Comparison of ENCODE assay signal across 22 mouse cellular contexts in genomic region chr8:99184186-99184585, GRCm38 (mm10).
DNase-seq lines count a peak whose midpoint lies in the region; ATAC-seq and TF ChIP-seq lines count a peak whose summit lies in the region.
"Had no signal": no experiment of that assay in that cellular context is flagged by ENCODE, and none has a peak within 500 bp of the region (broad histone marks: within the 10 kb centered on the region; RNA-seq: fewer than 3 reads in every experiment).

No protein-coding gene starts in this region.

- DNase-seq in frontal cortex, postnatal 25 days (ENCODE audit: low spot score in 2 of 2): no peak
- no peak for DNase-seq in layer of hippocampus, adult 2 months (ENCODE audit: low spot score in 2 of 2)
- DNase-seq in layer of hippocampus, adult 9-11 months: no peak
- no peak for DNase-seq in lung, embryonic 14.5 days
- DNase-seq in lung, postnatal 0 days (ENCODE audit: low spot score): no peak
- peak; percentile 52 for DNase-seq in MEL (ENCODE audit: low read depth, low spot score)
- DNase-seq: adrenal gland, postnatal 10 days; B cell, adult 2 months; cerebellum, adult 11-12 months; cerebellum, adult 9-10 months; cerebellum, postnatal 25 days; gastrocnemius, adult 2 months; gastrocnemius, postnatal 25 days had no signal

- H3K9ac ChIP-seq in lung, embryonic 14.5 days: no peak overlapping the region
- no peak overlapping the region for H3K9ac ChIP-seq in lung, postnatal 0 days (replicated peaks; ENCODE audit: low read depth)
- no peak overlapping the region for H3K9ac ChIP-seq in MEL (ENCODE audit: control insufficient read depth, low read depth, low read length, poor library complexity, severe bottlenecking)
- H3K9ac ChIP-seq: embryonic facial prominence, embryonic 13.5 days; forebrain, embryonic 12.5 days; heart, embryonic 12.5 days; hindbrain, embryonic 15.5 days had no signal

- H3K9me3 ChIP-seq in lung, embryonic 14.5 days (ENCODE audit: low read depth, low read length): no peaks in the 10 kb centered on the region
- H3K9me3 ChIP-seq in lung, postnatal 0 days (ENCODE audit: low read length): no peaks in the 10 kb centered on the region
- no peaks in the 10 kb centered on the region for H3K9me3 ChIP-seq in MEL (replicated peaks; ENCODE audit: insufficient read depth, low read length)
- H3K9me3 ChIP-seq: embryonic facial prominence, embryonic 13.5 days; forebrain, embryonic 12.5 days; G1E; heart, embryonic 12.5 days; hindbrain, embryonic 10.5 days; hindbrain, embryonic 15.5 days had no signal

- peak; percentile 30 for TF ChIP-seq RAD21 in MEL (IDR thresholded peaks at IDR 0.05; ENCODE audit: low read depth, low read length)

- H3K4me1 ChIP-seq in lung, embryonic 14.5 days (ENCODE audit: insufficient read depth): no peaks in the 10 kb centered on the region
- no peaks in the 10 kb centered on the region for H3K4me1 ChIP-seq in lung, postnatal 0 days (ENCODE audit: insufficient read depth, low read depth, low read length)
- peaks cover 2 to 3% of the 10 kb centered on the region in 2 experiments; a peak in 1 of 4 replicates for H3K4me1 ChIP-seq in MEL (ENCODE audit: control insufficient read depth in 1 of 2, insufficient read depth in 2 of 2, low read length in 2 of 2)
- H3K4me1 ChIP-seq: embryonic facial prominence, embryonic 13.5 days; forebrain, embryonic 12.5 days; heart, embryonic 12.5 days; hindbrain, embryonic 10.5 days; hindbrain, embryonic 15.5 days had no signal

- no peak for TF ChIP-seq POLR2A in MEL (IDR thresholded peaks at IDR 0.05; ENCODE audit: control insufficient read depth in 1 of 2, insufficient read depth in 1 of 2, low read depth in 1 of 2, low read length in 2 of 2, poor library complexity in 1 of 2)

- H3K4me3 ChIP-seq in layer of hippocampus, adult 2 months: no peak overlapping the region
- H3K4me3 ChIP-seq in lung, embryonic 14.5 days (ENCODE audit: low read depth, low read length): no peak overlapping the region
- H3K4me3 ChIP-seq in lung, postnatal 0 days (ENCODE audit: low read depth, low read length): no peak overlapping the region
- H3K4me3 ChIP-seq in MEL (ENCODE audit: control insufficient read depth in 1 of 2, insufficient read depth in 1 of 2, low read depth in 2 of 2, low read length in 2 of 2): no peak overlapping the region
- H3K4me3 ChIP-seq: embryonic facial prominence, embryonic 13.5 days; forebrain, embryonic 12.5 days; gastrocnemius, adult 2 months; heart, embryonic 12.5 days; hindbrain, embryonic 10.5 days; hindbrain, embryonic 15.5 days had no signal

- H3K79me2 ChIP-seq in MEL (ENCODE audit: control insufficient read depth, insufficient read depth, low read length, poor library complexity): no peaks in the 10 kb centered on the region

- TF ChIP-seq EP300 in lung, postnatal 0 days (IDR thresholded peaks at IDR 0.05): no peak
- TF ChIP-seq EP300 in MEL (IDR thresholded peaks at IDR 0.05; ENCODE audit: low read depth in 1 of 2, low read length in 2 of 2): no peak

- no peaks in the 10 kb centered on the region for H3K27me3 ChIP-seq in lung, embryonic 14.5 days (ENCODE audit: insufficient read depth, low read length)
- no peaks in the 10 kb centered on the region for H3K27me3 ChIP-seq in lung, postnatal 0 days (replicated peaks; ENCODE audit: insufficient read depth, low read length)
- no peaks in the 10 kb centered on the region for H3K27me3 ChIP-seq in MEL (ENCODE audit: control insufficient read depth in 1 of 2, insufficient read depth in 2 of 2, low read length in 2 of 2)
- H3K27me3 ChIP-seq: embryonic facial prominence, embryonic 13.5 days; forebrain, embryonic 12.5 days; hindbrain, embryonic 15.5 days had no signal

- peak; percentile 83 for ATAC-seq in frontal cortex, adult (ENCODE audit: low TSS enrichment)
- no peak for ATAC-seq in lung, embryonic 14.5 days (ENCODE audit: insufficient read depth)
- no peak for ATAC-seq in lung, postnatal 0 days
- ATAC-seq: CD4-positive, CD25-positive, alpha-beta regulatory T cell, adult 4 months; forebrain, embryonic 16.5 days had no signal

- TF ChIP-seq CTCF in layer of hippocampus, adult 2 months (conservative IDR thresholded peaks at IDR 0.05): peak; percentile 42
- 0 out of 2 replicates have a peak, but pooled peaks have one; percentile 3 for TF ChIP-seq CTCF in lung, embryonic 14.5 days (IDR thresholded peaks at IDR 0.05; ENCODE audit: low read depth)
- no peak for TF ChIP-seq CTCF in lung, postnatal 0 days (IDR thresholded peaks at IDR 0.05)
- peak in 1 of 3 experiments; percentile 19; a peak in 2 of 6 replicates for TF ChIP-seq CTCF in MEL (IDR thresholded peaks at IDR 0.05 in 2 of 3, conservative IDR thresholded peaks at IDR 0.05 in 1 of 3; ENCODE audit: control insufficient read depth in 1 of 3, insufficient read depth in 1 of 3, low read depth in 2 of 3, low read length in 3 of 3, poor library complexity in 1 of 3, severe bottlenecking in 1 of 3)

- no peaks in the 10 kb centered on the region for H3K36me3 ChIP-seq in lung, embryonic 14.5 days (ENCODE audit: insufficient read depth)
- H3K36me3 ChIP-seq in lung, postnatal 0 days (ENCODE audit: insufficient read depth, low read length): no peaks in the 10 kb centered on the region
- peaks cover 0 to 14% of the 10 kb centered on the region in 2 experiments; a peak in 2 of 4 replicates for H3K36me3 ChIP-seq in MEL (ENCODE audit: control insufficient read depth in 1 of 2, insufficient read depth in 2 of 2, low read length in 2 of 2)
- H3K36me3 ChIP-seq: embryonic facial prominence, embryonic 13.5 days; forebrain, embryonic 12.5 days; G1E; heart, embryonic 12.5 days; hindbrain, embryonic 10.5 days; hindbrain, embryonic 15.5 days had no signal

- H3K4me2 ChIP-seq in lung, embryonic 14.5 days: no peak overlapping the region
- no peak overlapping the region for H3K4me2 ChIP-seq in lung, postnatal 0 days (replicated peaks; ENCODE audit: low read depth, low read length)
- H3K4me2 ChIP-seq: embryonic facial prominence, embryonic 13.5 days; forebrain, embryonic 12.5 days; heart, embryonic 12.5 days; hindbrain, embryonic 15.5 days had no signal

- no peak overlapping the region for H3K27ac ChIP-seq in layer of hippocampus, adult 2 months
- no peak overlapping the region for H3K27ac ChIP-seq in lung, embryonic 14.5 days (ENCODE audit: low read depth)
- no peak overlapping the region for H3K27ac ChIP-seq in lung, postnatal 0 days (ENCODE audit: low read length)
- H3K27ac ChIP-seq in MEL (ENCODE audit: control insufficient read depth, low read depth, low read length): no peak overlapping the region
- H3K27ac ChIP-seq: embryonic facial prominence, embryonic 13.5 days; forebrain, embryonic 12.5 days; gastrocnemius, adult 2 months; hindbrain, embryonic 10.5 days; hindbrain, embryonic 15.5 days had no signal

TF ChIP-seq in MEL, 35 proteins besides CTCF, POLR2A, EP300 and RAD21:
- TF ChIP-seq BHLHE40 (IDR thresholded peaks at IDR 0.05; ENCODE audit: borderline replicate concordance, low read depth, low read length) (no peak), GATA1 (IDR thresholded peaks at IDR 0.05; ENCODE audit: low read depth, low read length) (0 out of 2 replicates have a peak, but pooled peaks have one; percentile 12), SMC3 (IDR thresholded peaks at IDR 0.05; ENCODE audit: low read depth, low read length) (0 out of 2 replicates have a peak, but pooled peaks have one; percentile 17)
